Mouse (Mus musculus) midbrain, embryonic 12.5 days (tissue): ENCODE results near the gene Prg2. TPM values are rescaled to one million over a fixed set of nuclear protein-coding genes. Genes with fewer than 3 reads are reported as not detected.
A peak's percentile ranks its signal among the peaks of the same experiment; 100 is the strongest.

Experiments used
- ATAC-seq: fragments of 200-750 bp; cut with Nextera tagmentation; 2 replicates; pipeline ENCODE4 v1.8.0; 2017; ENCODE audit warnings: low read depth, moderate TSS enrichment, moderate library complexity; ENCODE audit not compliant: low FRiP score
- H3K27ac ChIP-seq: fragments of 300-500 bp; sonication (generic); replicated peaks from 2 replicates; pipeline ENCODE4 v1.5.1; 2016; ENCODE audit warnings: mild to moderate bottlenecking
- H3K27me3 ChIP-seq: fragments of 300-500 bp; sonication (generic); 2 replicates; pipeline ENCODE4 v1.6.1; 2016; ENCODE audit warnings: mild to moderate bottlenecking
- H3K36me3 ChIP-seq: fragments of 300-500 bp; sonication (generic); 2 replicates; pipeline ENCODE4 v1.6.1; 2016
- H3K4me1 ChIP-seq: fragments of 300-500 bp; sonication (generic); 2 replicates; pipeline ENCODE4 v1.6.1; 2016
- H3K4me2 ChIP-seq: fragments of 300-500 bp; sonication (generic); replicated peaks from 2 replicates; pipeline ENCODE4 v1.6.1; 2016; ENCODE audit warnings: mild to moderate bottlenecking, moderate library complexity
- H3K4me3 ChIP-seq: fragments of 300-500 bp; sonication (generic); 2 replicates; pipeline ENCODE4 v1.5.1; 2016; ENCODE audit warnings: mild to moderate bottlenecking
- H3K9ac ChIP-seq: fragments of 300-500 bp; sonication (generic); replicated peaks from 2 replicates; pipeline ENCODE4 v1.6.1; 2016; ENCODE audit warnings: mild to moderate bottlenecking, moderate library complexity
- H3K9me3 ChIP-seq: fragments of 300-500 bp; sonication (generic); 2 replicates; pipeline ENCODE4 v1.6.1; 2016; ENCODE audit warnings: mild to moderate bottlenecking
- WGBS: fragments of 180-500 bp; shearing (Covaris S2); methylation state at CpG from one replicate; pipeline ENCODE4 v1.1.7; 2016; 5-methylcytosine and 5-hydroxymethylcytosine counted together
- polyA plus RNA-seq: library from polyadenylated mRNA; unstranded; fragments of >200 nt; fragmentation: Nextera tagmentation; extraction: Ambion mirVana; gene quantifications from 2 replicates; pipeline ENCODE4 v1.2.1, GENCODE M21; 2016

The Prg2 gene
- polyA plus RNA-seq, 1 experiment from 2014 or later: not detected

- no peak for ATAC-seq
These were observed 16.0 kb upstream of the Prg2 start for GRCm38 (mm10) chr2:84964111-84964801.

GRCm38 (mm10) chr2:84967318-84967991 lies 12.8 kb upstream of the Prg2 start:
- H3K27ac ChIP-seq: no peak overlapping the region
- ATAC-seq: no peak
- H3K4me3 ChIP-seq: no peak overlapping the region
- H3K9me3 ChIP-seq: no peaks in the 10 kb centered on the region
- H3K36me3 ChIP-seq: no peaks in the 10 kb centered on the region
- H3K27me3 ChIP-seq: no peaks in the 10 kb centered on the region
- H3K4me1 ChIP-seq: peaks cover 7% of the 10 kb centered on the region
- H3K9ac ChIP-seq: no peak overlapping the region
- H3K4me2 ChIP-seq: no peak overlapping the region
- 97% methylated on average over 5 of the region's 5 CpGs for WGBS

More at GRCm38 (mm10) chr2:84964111-84964801, 16.0 kb upstream of the Prg2 start:
- 96% methylated on average over 7 of the region's 7 CpGs for WGBS
- Histone ChIP-seq H3K27ac (peak overlapping the region; percentile 49; the same call in 1 of the 2 replicates), H3K4me2 (no peak overlapping the region), H3K27me3 (no peaks in the 10 kb centered on the region), H3K9me3 (no peaks in the 10 kb centered on the region), H3K4me1 (peaks cover 7% of the 10 kb centered on the region), H3K4me3 (no peak overlapping the region), H3K9ac (no peak overlapping the region), H3K36me3 (no peaks in the 10 kb centered on the region)

GRCm38 (mm10) chr2:84975580-84975979 lies 4.7 kb upstream of the Prg2 start:
- WGBS: 91% methylated on average over 2 of the region's 2 CpGs
- Histone ChIP-seq H3K4me1 (no peaks in the 10 kb centered on the region), H3K36me3 (no peaks in the 10 kb centered on the region), H3K27me3 (no peaks in the 10 kb centered on the region), H3K4me2 (no peak overlapping the region), H3K27ac (no peak overlapping the region), H3K9ac (no peak overlapping the region), H3K9me3 (no peaks in the 10 kb centered on the region), H3K4me3 (no peak overlapping the region)
- no peak for ATAC-seq

DNA sequence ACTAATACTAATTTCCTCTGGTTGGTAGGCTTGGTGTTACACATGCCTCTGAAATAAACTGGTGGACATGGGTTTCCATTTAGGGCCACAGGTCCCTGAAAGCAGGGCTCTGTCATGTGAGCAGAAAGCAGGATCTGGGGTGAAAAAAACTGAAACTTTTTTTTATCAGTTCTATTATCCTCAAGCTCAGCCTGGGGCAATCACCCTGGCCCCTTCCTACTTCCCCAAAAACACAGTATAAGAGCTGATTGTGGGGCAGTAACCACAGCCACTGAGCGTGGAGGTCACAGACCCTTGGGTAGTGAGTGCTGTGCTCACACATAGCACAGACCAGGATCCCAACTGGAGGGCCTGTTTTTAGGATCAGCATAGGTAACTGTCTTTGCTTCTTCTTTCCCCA lies 7.7 kb downstream of the Prg2 start, which contains the start of gene Prg3:
Gene Prg3, plus strand, starts transcription at position 286 of the 400 bp plus-strand sequence.
- Histone ChIP-seq H3K9ac (no peak within 1 kb of the TSS), H3K27me3 (no peaks in the 10 kb centered on the region), H3K4me2 (no peak within 1 kb of the TSS), H3K27ac (no peak within 1 kb of the TSS), H3K9me3 (no peaks in the 10 kb centered on the region), H3K36me3 (no peaks in the 10 kb centered on the region), H3K4me3 (no peak within 1 kb of the TSS), H3K4me1 (no peaks in the 10 kb centered on the region)
- ATAC-seq: no peak
- 83% methylated on average over 1 of the region's 1 CpGs for WGBS

DNA sequence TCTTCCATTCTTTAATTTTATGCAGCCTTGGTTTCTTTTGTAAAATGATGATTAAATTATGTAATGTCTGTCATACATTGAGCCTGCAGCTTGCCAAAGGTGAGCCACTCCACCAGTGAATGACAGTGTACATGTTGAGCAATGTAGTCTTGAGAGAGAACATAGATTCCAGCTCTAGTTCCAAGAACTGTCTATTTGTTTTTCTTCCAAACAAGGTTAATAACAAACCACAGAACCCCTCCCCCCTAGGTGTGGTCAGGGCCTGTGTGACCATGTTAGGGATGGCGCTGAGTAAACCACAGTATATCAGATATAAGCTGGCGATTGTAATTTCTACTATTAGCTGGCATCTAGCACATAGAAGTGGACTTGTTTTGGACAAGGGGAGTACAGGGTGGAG lies 16.1 kb downstream of the Prg2 start:
- no peak overlapping the region for H3K4me2 ChIP-seq
- 92% methylated on average over 2 of the region's 2 CpGs for WGBS
- H3K36me3 ChIP-seq: no peaks in the 10 kb centered on the region
- ATAC-seq: no peak
- no peak overlapping the region for H3K27ac ChIP-seq
- H3K4me3 ChIP-seq: no peak overlapping the region
- H3K4me1 ChIP-seq: no peaks in the 10 kb centered on the region
- H3K9me3 ChIP-seq: no peaks in the 10 kb centered on the region
- H3K9ac ChIP-seq: no peak overlapping the region
- H3K27me3 ChIP-seq: no peaks in the 10 kb centered on the region

- no peak overlapping the region for H3K27ac ChIP-seq
- no peaks in the 10 kb centered on the region for H3K27me3 ChIP-seq
- WGBS: 86% methylated on average over 3 of the region's 3 CpGs
- H3K9me3 ChIP-seq: no peaks in the 10 kb centered on the region
- ATAC-seq: no peak
- H3K4me3 ChIP-seq: no peak overlapping the region
- no peak overlapping the region for H3K9ac ChIP-seq
- no peak overlapping the region for H3K4me2 ChIP-seq
- no peaks in the 10 kb centered on the region for H3K4me1 ChIP-seq
- H3K36me3 ChIP-seq: no peaks in the 10 kb centered on the region
These were observed 19.4 kb downstream of the Prg2 start for GRCm38 (mm10) chr2:84999486-85000181.

- no peak overlapping the region for H3K9ac ChIP-seq
- no peak overlapping the region for H3K27ac ChIP-seq
- no peaks in the 10 kb centered on the region for H3K36me3 ChIP-seq
- no peak overlapping the region for H3K4me2 ChIP-seq
- H3K4me1 ChIP-seq: no peaks in the 10 kb centered on the region
- ATAC-seq: no peak
- H3K9me3 ChIP-seq: no peaks in the 10 kb centered on the region
- H3K27me3 ChIP-seq: no peaks in the 10 kb centered on the region
- 78% methylated on average over 13 of the region's 13 CpGs for WGBS
- H3K4me3 ChIP-seq: no peak overlapping the region
These were observed 21.2 kb downstream of the Prg2 start for GRCm38 (mm10) chr2:85001497-85001896.

DNA sequence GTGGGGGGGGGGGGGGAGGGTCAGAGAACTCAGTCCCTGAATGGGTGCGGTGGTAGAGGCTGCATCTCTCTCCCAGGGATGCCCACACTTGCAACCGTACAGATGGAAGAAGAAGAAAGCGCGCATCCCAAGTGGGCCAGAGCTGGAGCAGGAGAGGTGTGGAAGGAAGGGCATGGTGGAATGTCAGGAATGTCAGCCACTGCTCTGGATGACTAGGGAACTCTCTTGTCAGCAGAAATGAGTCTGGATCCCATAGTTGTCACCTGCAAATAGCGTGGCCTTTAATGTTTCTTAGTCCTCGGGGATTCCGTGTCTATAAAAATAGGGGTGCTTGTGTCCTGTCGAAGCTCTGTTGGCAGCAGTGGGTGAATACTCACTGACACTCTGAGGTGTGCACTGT lies 22.3 kb downstream of the Prg2 start:
- Histone ChIP-seq H3K9ac (no peak overlapping the region), H3K4me2 (no peak overlapping the region), H3K9me3 (no peaks in the 10 kb centered on the region), H3K4me1 (no peaks in the 10 kb centered on the region), H3K36me3 (no peaks in the 10 kb centered on the region), H3K27me3 (no peaks in the 10 kb centered on the region), H3K27ac (no peak overlapping the region), H3K4me3 (no peak overlapping the region)
- WGBS: 87% methylated on average over 8 of the region's 8 CpGs
- ATAC-seq: no peak

DNA sequence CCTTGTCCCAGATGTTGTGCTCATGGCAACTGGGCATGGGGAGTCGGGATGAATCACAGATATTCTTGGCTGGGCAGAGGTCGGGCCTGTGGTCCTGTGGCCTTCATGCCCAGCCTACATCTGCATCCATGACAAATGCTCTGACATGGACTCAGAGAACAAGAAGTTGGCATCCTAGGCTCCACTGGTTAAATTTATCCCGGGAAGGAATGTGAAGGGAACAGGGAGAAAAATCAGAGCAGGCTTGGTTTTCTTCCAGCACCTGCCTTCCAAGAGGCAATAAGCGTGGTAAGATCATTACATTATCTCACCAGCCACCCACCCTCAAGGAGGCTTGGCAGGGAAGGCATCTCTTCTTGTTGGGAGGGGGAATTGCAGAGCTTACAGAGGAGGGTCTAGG lies 24.1 kb downstream of the Prg2 start:
- no peaks in the 10 kb centered on the region for H3K27me3 ChIP-seq
- no peak for ATAC-seq
- no peak overlapping the region for H3K4me3 ChIP-seq
- no peak overlapping the region for H3K27ac ChIP-seq
- no peaks in the 10 kb centered on the region for H3K4me1 ChIP-seq
- 88% methylated on average over 4 of the region's 4 CpGs for WGBS
- no peaks in the 10 kb centered on the region for H3K9me3 ChIP-seq
- no peaks in the 10 kb centered on the region for H3K36me3 ChIP-seq
- H3K9ac ChIP-seq: no peak overlapping the region
- H3K4me2 ChIP-seq: no peak overlapping the region

DNA sequence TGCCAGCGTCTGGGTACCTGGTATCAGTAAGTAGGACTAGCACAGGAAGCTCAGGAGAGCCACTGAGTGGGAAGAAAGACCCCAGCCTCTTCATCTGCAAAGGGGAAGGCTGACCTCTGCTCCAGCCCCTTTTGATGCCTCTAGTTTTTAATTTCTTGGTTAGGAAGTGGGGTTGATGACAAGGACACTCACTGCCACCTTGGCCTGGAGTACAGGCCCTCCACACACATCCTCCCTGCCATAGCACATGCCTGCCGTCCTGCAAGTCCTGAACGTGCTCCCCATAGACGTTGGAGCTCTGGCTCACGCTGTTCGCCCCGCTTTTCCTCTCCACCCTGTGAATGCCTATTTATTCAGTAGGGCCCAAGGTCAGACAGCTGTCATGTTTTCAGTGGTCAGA lies 26.3 kb downstream of the Prg2 start:
- no peak for ATAC-seq
- Histone ChIP-seq H3K9ac (no peak overlapping the region), H3K27ac (no peak overlapping the region), H3K9me3 (no peaks in the 10 kb centered on the region), H3K4me1 (no peaks in the 10 kb centered on the region), H3K4me3 (no peak overlapping the region), H3K4me2 (no peak overlapping the region), H3K36me3 (no peaks in the 10 kb centered on the region), H3K27me3 (no peaks in the 10 kb centered on the region)
- 78% methylated on average over 7 of the region's 7 CpGs for WGBS

DNA sequence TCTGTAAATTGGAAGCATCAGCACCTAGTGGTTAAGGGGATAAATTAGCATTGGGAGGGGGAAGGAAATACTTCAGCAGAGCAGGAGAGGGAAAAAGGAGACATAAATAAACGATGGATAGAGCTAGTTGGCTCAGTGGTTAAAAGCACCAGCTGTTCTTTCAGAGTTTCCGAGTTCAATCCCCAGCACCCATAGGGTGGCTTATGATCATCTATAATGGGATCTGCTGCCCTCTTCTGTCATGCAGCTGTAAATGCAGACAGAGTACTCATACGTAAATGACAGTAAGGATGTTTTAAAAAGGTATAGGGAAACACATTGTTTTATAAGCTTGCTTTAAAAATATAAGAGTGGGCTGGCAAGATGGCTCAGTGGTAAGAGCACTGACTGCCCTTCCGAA lies 27.5 kb downstream of the Prg2 start:
- ATAC-seq: no peak
- no peak overlapping the region for H3K9ac ChIP-seq
- no peaks in the 10 kb centered on the region for H3K36me3 ChIP-seq
- no peak overlapping the region for H3K27ac ChIP-seq
- WGBS: 23% methylated on average over 4 of the region's 4 CpGs
- H3K27me3 ChIP-seq: no peaks in the 10 kb centered on the region
- H3K4me3 ChIP-seq: no peak overlapping the region
- no peak overlapping the region for H3K4me2 ChIP-seq
- H3K4me1 ChIP-seq: no peaks in the 10 kb centered on the region
- no peaks in the 10 kb centered on the region for H3K9me3 ChIP-seq

DNA sequence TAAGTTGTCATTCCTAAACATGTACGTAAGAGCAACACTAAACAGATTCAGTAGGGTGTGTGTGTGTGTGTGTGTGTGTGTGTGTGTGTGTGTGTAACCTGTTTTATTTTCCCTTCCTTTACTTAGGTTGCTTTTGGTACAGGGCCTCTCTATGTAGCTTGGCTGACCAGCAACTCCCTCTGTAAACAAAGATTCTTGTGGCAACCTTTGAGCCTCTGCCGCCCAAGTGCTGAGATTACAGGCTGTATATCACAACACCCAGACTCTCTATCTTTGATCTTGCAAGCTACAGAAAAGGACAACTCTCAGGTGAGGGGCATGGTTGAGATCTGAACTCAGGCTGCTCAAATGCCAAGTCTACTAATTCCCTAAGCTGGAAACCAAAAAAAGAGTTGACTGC lies 29.0 kb downstream of the Prg2 start:
- Histone ChIP-seq H3K9me3 (no peaks in the 10 kb centered on the region), H3K4me3 (no peak overlapping the region), H3K27ac (no peak overlapping the region), H3K4me1 (no peaks in the 10 kb centered on the region), H3K36me3 (no peaks in the 10 kb centered on the region), H3K4me2 (no peak overlapping the region), H3K9ac (no peak overlapping the region), H3K27me3 (no peaks in the 10 kb centered on the region)
- ATAC-seq: no peak
- WGBS: 79% methylated on average over 2 of the region's 2 CpGs
